Mouse (Mus musculus) adrenal gland, postnatal 25 days (tissue): ENCODE data around the gene Aktip. TPM values are rescaled to one million over a fixed set of nuclear protein-coding genes. Genes with fewer than 3 reads are reported as not detected.

Source experiments
- DNase-seq: peaks from one replicate; pipeline ENCODE4 v3.0.0; 2021; ENCODE audit warnings: mixed read lengths
- total RNA-seq: library from RNA; stranded (reverse); gene quantifications from 2 replicates; pipeline ENCODE4 v1.2.3, GENCODE M21; 2021

Aktip gene
- total RNA-seq, 1 experiment from 2014 or later = 39.6 TPM

GRCm38 (mm10) chr8:91190816-91191340, 8.9 kb downstream of the Aktip start:
- peak; percentile 58 for DNase-seq

- DNase-seq = no peak
Measured at GRCm38 (mm10) chr8:91188152-91188551, 11.6 kb downstream of the Aktip start.

GRCm38 (mm10) chr8:91186372-91186771, 13.4 kb downstream of the Aktip start:
- no peak for DNase-seq

- DNase-seq = no peak
Measured at GRCm38 (mm10) chr8:91177708-91178107, 22.1 kb downstream of the Aktip start.

- DNase-seq = peak; percentile 15
Measured at GRCm38 (mm10) chr8:91176176-91176575, 23.6 kb downstream of the Aktip start.

GRCm38 (mm10) chr8:91171605-91172004, 28.2 kb downstream of the Aktip start:
- DNase-seq = no peak

GRCm38 (mm10) chr8:91170914-91171313, 28.9 kb downstream of the Aktip start:
- no peak for DNase-seq

- no peak for DNase-seq
Measured at GRCm38 (mm10) chr8:91170152-91170551, 29.6 kb downstream of the Aktip start.

GRCm38 (mm10) chr8:91159959-91160800, 39.6 kb downstream of the Aktip start:
- DNase-seq = no peak

GRCm38 (mm10) chr8:91158617-91159016, 41.2 kb downstream of the Aktip start:
- DNase-seq = no peak

GRCm38 (mm10) chr8:91154564-91154963, 45.2 kb downstream of the Aktip start:
- DNase-seq = no peak

- DNase-seq = no peak
Measured at GRCm38 (mm10) chr8:91153831-91154230, 45.9 kb downstream of the Aktip start.

- no peak for DNase-seq
Measured at GRCm38 (mm10) chr8:91151531-91151930, 48.2 kb downstream of the Aktip start.

GRCm38 (mm10) chr8:91149298-91149697, 50.5 kb downstream of the Aktip start:
- no peak for DNase-seq

- peak; percentile 7 for DNase-seq
Measured at GRCm38 (mm10) chr8:91148643-91149178, 51.1 kb downstream of the Aktip start.

GRCm38 (mm10) chr8:91147715-91148114, 52.1 kb downstream of the Aktip start:
- DNase-seq = no peak

GRCm38 (mm10) chr8:91140828-91141227, 58.9 kb downstream of the Aktip start:
- no peak for DNase-seq

- DNase-seq = no peak
Measured at GRCm38 (mm10) chr8:91135308-91136181, 64.2 kb downstream of the Aktip start.

- DNase-seq = no peak
Measured at GRCm38 (mm10) chr8:91134659-91135058, 65.1 kb downstream of the Aktip start.

GRCm38 (mm10) chr8:91134070-91134475, 65.7 kb downstream of the Aktip start:
- peak; percentile 98 for DNase-seq

GRCm38 (mm10) chr8:91133441-91134069, 66.2 kb downstream of the Aktip start:
- DNase-seq = no peak

GRCm38 (mm10) chr8:91132731-91133130, 67.0 kb downstream of the Aktip start:
- DNase-seq = no peak
